Mouse (Mus musculus) layer of hippocampus, postnatal 10 days (tissue): ENCODE measurements around the gene Vamp8. TPM values are rescaled to one million over a fixed set of nuclear protein-coding genes. Genes with fewer than 3 reads are reported as not detected.
A peak's percentile ranks its signal among the peaks of the same experiment; 100 is the strongest.

ENCODE experiments used
- DNase-seq, 2 experiments: peaks; one replicate each; pipeline ENCODE4 v3.0.0; 2021; ENCODE audit warnings: low spot score in 2 of 2
- total RNA-seq, 2 experiments: library from RNA; stranded (reverse); gene quantifications; 2 replicates each; pipeline ENCODE4 v1.2.3; 2021

The Vamp8 gene
- total RNA-seq, 2 experiments from 2014 or later = 11.1 to 13.8 TPM

DNA sequence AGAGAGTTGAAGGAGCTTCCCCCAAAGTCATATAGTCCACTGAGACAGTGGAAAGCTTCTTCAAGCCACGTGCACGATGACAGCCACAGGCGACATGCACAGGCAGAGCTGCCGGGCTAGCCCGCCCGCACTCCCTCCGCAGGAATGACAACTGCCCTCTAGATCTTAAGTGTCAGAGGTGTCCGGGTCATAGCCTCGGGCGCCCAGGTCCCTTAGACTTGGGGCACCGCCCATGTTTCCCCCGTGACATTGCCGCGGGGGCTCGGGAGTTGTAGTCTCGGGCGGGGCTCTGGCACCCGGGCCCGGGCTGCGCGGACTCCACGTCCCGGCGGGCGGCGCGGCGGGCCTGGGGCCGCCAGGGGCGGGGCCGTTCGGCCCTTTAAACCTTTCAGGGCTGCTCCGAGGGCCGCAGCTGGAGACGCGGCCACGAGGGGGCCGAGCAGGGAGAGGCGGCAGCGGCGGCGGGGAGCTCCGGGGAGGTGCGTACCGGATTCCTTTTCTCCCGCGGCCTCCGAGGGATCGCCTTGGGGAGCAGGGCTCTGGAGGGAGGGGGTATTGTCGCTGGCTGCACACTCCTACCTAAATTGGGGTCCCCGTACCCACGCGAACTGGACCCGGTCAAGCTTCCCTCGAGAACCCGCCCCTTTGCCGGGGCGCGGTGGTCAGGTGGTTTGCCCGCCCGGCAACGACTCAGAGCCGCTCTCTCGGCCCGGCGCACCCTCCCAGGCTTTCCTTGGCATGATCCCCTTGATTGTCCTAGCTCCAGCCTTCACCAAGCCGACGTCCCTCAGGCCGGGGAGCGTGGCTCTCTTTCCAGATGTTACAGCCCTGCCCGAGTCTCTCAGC is 35.2 kb downstream of the Vamp8 start, which contains the start of gene Tmem150a:
Gene Tmem150a (plus strand): TSS at position 382 of the 846 bp plus-strand sequence.
- peak; percentile 73 to 85 for DNase-seq

GRCm38 (mm10) chr6:72354025-72354424 is 36.5 kb downstream of the Vamp8 start:
- no peak for DNase-seq

DNA sequence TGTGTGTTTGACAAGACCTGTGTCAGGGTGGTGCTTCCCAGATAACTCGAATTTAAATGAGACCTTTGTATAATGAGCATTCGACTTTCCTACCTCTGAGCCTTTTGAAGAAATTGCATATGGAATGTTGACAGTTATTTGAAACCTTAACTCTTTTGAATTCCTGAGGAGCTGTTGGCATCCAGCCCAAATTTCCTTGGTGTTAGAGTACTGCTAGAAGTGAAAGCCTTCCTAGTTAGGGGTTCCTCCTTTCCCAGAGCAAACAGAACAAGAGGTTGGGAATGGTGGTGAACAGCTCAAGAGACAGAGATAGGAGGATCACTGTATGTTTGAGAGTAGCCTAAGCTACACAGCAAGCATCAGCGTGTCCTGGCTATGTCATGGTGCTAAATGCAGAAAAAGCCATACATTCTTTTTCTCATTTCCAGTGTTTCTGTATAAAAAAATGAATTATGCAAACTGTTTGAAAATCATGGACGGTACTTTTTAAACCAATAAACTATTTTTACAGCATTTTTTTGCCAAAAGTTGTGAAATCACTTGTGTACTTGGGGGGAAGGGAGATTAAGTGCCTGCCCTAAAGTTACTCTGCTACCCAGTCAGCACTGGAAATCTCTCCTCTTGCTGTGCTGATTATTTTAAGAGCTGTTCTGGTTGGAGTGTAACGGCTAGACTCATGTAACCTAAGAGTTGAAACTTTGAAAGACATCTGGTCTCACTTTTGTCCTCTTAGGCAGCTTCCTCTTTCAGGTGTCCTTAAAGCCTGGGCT is 37.7 kb downstream of the Vamp8 start:
- DNase-seq = no peak

DNA sequence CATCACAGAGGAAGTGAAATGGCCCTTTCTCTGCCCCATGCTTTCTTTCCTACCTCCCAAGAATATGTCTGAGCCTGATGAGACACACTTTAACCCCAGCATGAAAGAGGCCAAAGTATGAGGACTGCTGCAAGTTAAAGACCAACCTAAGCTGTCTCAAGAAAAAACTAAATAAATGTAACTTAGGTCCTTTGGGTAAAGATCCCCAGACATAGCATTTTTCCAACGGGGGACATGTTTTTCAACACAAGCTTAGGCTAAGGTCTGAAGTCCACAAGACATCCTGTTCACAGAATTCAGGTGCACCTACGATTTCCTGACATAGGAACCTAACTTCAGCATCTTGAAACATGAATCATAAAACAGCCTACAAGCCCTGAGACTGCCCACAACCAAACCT is 40.3 kb downstream of the Vamp8 start:
- no peak for DNase-seq

DNA sequence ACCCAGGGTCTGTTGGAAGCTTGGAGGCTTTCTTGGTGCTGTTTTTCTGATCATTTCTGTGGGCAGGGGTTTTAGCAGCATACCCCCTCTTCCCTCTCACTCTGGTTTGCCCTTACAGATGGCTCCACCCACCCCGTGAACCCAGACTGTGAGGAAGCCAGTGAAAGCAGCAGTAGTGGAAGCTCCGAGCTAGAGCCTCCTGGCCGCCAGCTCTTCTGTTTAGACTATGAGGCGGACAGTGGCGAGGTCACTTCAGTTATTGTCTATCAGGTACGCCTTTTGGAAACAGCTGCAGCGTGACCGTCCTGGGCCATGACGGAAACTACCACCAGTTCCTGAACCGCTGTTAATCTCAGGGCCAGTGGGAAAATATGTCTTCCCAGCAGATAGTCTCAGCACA is 42.1 kb downstream of the Vamp8 start:
- DNase-seq = peak in 1 of 2 experiments; percentile 23

DNA sequence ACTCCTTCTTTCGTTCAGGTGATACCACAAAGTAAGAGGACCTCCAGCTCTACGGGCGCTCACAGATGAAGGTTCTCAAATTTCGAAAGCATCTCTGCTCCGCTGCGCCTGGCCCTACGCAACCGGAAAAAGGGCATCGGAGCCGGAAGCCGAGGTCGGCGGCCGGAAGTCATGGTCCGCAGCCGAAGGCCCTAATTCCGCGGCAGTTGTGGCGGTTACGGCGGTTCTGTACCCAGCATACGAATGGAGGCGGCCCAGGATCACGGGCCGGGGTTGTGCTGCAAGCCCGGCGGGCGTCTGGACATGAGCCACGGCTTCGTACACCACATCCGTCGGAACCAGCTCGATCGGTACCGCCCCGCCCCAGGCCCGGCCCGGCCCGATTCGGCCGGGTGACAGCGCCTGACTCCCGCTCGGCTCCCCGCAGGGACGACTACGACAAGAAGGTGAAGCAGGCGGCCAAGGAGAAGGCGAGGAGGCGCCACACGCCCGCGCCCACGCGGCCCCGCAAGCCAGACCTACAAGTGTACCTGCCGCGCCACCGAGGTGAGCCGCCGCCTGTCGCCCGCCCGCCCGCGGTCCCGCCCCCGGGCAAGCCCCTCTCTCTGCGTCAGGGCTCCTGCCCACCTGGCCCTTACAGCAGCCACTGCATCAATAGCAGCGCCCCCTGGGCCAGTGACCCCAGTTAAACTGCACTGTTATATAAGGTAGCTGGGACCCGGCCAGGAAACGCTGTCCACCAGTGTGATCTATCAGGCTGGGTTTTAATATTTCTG is 43.1 kb downstream of the Vamp8 start, which contains the start of gene 0610030E20Rik:
Gene 0610030E20Rik (plus strand): TSS at position 152 of the 776 bp plus-strand sequence.
- DNase-seq = peak; percentile 65 to 76

GRCm38 (mm10) chr6:72346261-72346660 is 44.2 kb downstream of the Vamp8 start:
- no peak for DNase-seq

GRCm38 (mm10) chr6:72345633-72346032 is 44.9 kb downstream of the Vamp8 start:
- no peak for DNase-seq

DNA sequence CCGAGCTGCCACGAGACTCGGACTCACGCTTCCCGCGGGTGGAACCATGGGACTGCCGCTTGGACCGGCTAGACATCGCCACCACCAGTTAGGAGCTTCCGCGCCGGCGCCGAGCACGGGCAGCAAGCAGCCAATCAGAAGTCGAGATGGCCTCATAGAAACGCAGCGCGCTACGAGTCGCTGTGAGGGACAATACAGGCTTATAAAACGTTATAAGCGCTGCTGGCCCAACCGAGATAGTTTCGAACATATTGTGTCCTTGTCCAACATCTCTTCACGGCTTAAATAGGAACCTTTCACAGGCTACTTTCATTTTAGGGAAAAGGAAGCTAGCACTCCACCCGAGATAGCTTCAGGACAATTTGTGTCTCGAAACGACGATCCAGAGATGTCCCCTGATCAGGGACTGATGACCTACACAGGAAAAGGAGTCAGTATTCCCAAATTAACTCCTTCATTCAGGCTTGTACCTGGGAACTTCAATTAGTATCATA is 45.4 kb downstream of the Vamp8 start, which contains the start of gene Usp39:
Gene Usp39 (minus strand): TSS at position 111 of the 494 bp plus-strand sequence.
- DNase-seq = peak; percentile 89 to 92

- no peak for DNase-seq
These were observed 46.0 kb downstream of the Vamp8 start for GRCm38 (mm10) chr6:72344396-72345073.

DNA sequence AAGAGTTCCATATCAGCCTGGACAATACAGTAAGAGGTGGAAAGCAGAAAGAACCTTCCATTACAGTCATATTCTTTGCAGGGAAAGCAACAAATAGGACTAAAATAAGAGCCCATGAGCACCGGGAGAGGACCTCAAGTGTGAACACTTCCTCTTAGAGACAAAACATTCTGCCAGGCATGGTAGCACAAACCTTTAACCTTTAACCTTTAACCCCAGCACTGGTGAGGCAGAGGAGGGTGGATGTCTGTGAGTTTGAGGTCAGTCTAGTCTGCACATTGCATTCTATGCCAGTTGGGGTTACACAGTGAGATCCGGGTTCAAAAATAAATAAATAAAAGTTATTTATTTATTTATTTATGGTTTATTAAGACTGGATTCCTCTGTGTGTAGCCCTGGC is 50.0 kb downstream of the Vamp8 start:
- no peak for DNase-seq

Other genes with a start within 250 kb of the Vamp8 start
- gene Atoh8, start 155.1 kb downstream of the Vamp8 start, total RNA-seq = 1 to 10 TPM; 2.6 to 3.0 TPM
- gene Sftpb, start 86.1 kb downstream of the Vamp8 start, total RNA-seq = not detected
- gene Usp39, start 45.5 kb downstream of the Vamp8 start, total RNA-seq = 10 to 100 TPM; 33.0 to 34.1 TPM
- 10 to 100 TPM; 13.3 to 15.9 TPM for gene 0610030E20Rik, start 43.4 kb downstream of the Vamp8 start, total RNA-seq
- 10 to 100 TPM; 18.8 to 20.9 TPM for gene Tmem150a, start 35.3 kb downstream of the Vamp8 start, total RNA-seq
- gene Rnf181, start 23.7 kb downstream of the Vamp8 start, total RNA-seq = 10 to 100 TPM; 69.4 to 71.1 TPM
- 1 to 10 TPM; 4.2 to 4.6 TPM for gene Vamp5, start 10.2 kb downstream of the Vamp8 start, total RNA-seq
- gene Ggcx, start 23.6 kb upstream of the Vamp8 start, total RNA-seq = 10 to 100 TPM; 20.3 to 20.5 TPM
- 100 to 1,000 TPM; 173 to 191 TPM for gene Mat2a, start 48.9 kb upstream of the Vamp8 start, total RNA-seq
- gene Sh2d6, start 131.0 kb upstream of the Vamp8 start, total RNA-seq = under 1 TPM; 0.67 to 0.78 TPM
- 1 to 10 TPM; 2.1 to 3.4 TPM for gene Capg, start 153.7 kb upstream of the Vamp8 start, total RNA-seq
- 10 to 100 TPM; 19.1 to 19.7 TPM for gene Elmod3, start 207.7 kb upstream of the Vamp8 start, total RNA-seq
- gene Retsat, start 207.8 kb upstream of the Vamp8 start, total RNA-seq = 10 to 100 TPM; 34.3 to 35.6 TPM
- gene Tgoln1, start 226.3 kb upstream of the Vamp8 start, total RNA-seq = 10 to 100 TPM; 49.7 to 51.1 TPM